Mouse (Mus musculus): ENCODE measurements around the gene Tas2r103.

Tas2r103 gene

GRCm38 (mm10) chr6:133037001-133037400 lies at the start of gene Tas2r103:
Tas2r103 (minus strand) TSS chr6:133037101.
- DNase-seq (ENCODE audit: low read depth in 1 of 2, low spot score in 2 of 2) = no peak

GRCm38 (mm10) chr6:133055716-133056115 lies 18.8 kb upstream of the Tas2r103 start, which contains the start of gene Tas2r140:
Tas2r140 (minus strand) TSS chr6:133055816.
- DNase-seq (ENCODE audit: low read depth in 1 of 2, low spot score in 2 of 2) = no peak
